Mouse (Mus musculus) T-helper 2 cell (primary cell): ENCODE measurements at regions not wholly inside any gene's neighbourhood (a gene's known extent, or its start where the extent isn't known, plus 50 kb on each side); places are given as distances from the start of the nearest gene placed in this dataset.

Experiments used
- in situ Hi-C: fragments of 300-600 bp; cut with MboI, MseI; formaldehyde crosslinking; loops from one replicate; pipeline ENCODE4 v1.15.1; 2025; ENCODE audit warnings: high pct_unique_total_duplicates

- in situ Hi-C loops = no loop called here
Observed at GRCm38 (mm10) chr17:42956588-42956987, 59.8 kb upstream of the Tnfrsf21 start.

GRCm38 (mm10) chr17:42954722-42955121, 61.6 kb upstream of the Tnfrsf21 start:
- in situ Hi-C loops = no loop called here

GRCm38 (mm10) chr17:42944453-42944852, 68.0 kb upstream of the Cd2ap start:
- in situ Hi-C loops = loop anchor here (25.0 kb wide), 1 partner anchor 282 kb away; no protein-coding TSS in a partner anchor

- in situ Hi-C loops = loop anchor here (25.0 kb wide), 1 partner anchor 281 kb away; no protein-coding TSS in a partner anchor
Observed at GRCm38 (mm10) chr17:42943272-42943696, 66.8 kb upstream of the Cd2ap start.

GRCm38 (mm10) chr17:42939476-42939875, 63.0 kb upstream of the Cd2ap start:
- in situ Hi-C loops = loop anchor here (25.0 kb wide), 1 partner anchor 277 kb away; no protein-coding TSS in a partner anchor

- in situ Hi-C loops = loop anchor here (25.0 kb wide), 1 partner anchor 276 kb away; no protein-coding TSS in a partner anchor
Observed at GRCm38 (mm10) chr17:42938579-42938978, 62.1 kb upstream of the Cd2ap start.

- in situ Hi-C loops = loop anchor here (25.0 kb wide), 1 partner anchor 275 kb away; no protein-coding TSS in a partner anchor
Observed at GRCm38 (mm10) chr17:42937480-42937879, 61.0 kb upstream of the Cd2ap start.

- in situ Hi-C loops = loop anchor here (25.0 kb wide), 1 partner anchor 272 kb away; no protein-coding TSS in a partner anchor
Observed at GRCm38 (mm10) chr17:42934068-42934467, 57.6 kb upstream of the Cd2ap start.

GRCm38 (mm10) chr17:42933335-42934004, 57.0 kb upstream of the Cd2ap start:
- in situ Hi-C loops = loop anchor here (25.0 kb wide), 1 partner anchor 271 kb away; no protein-coding TSS in a partner anchor

GRCm38 (mm10) chr17:42927320-42927719, 50.9 kb upstream of the Cd2ap start:
- in situ Hi-C loops = loop anchor here (25.0 kb wide), 1 partner anchor 265 kb away; no protein-coding TSS in a partner anchor
